Mouse (Mus musculus) liver, postnatal 0 days (tissue): ENCODE results near the gene Tbc1d32. TPM values are rescaled to one million over a fixed set of nuclear protein-coding genes. Genes with fewer than 3 reads are reported as not detected.

Source experiments
- ATAC-seq: fragments of 200-750 bp; cut with Nextera tagmentation; 2 replicates; pipeline ENCODE4 v1.8.0; 2017; ENCODE audit warnings: mild to moderate bottlenecking, moderate library complexity
- DNase-seq: peaks from one replicate; pipeline ENCODE4 v3.0.0-alpha.2; 2016
- H3K27ac ChIP-seq: fragments of 300-500 bp; sonication (generic); 2 replicates; pipeline ENCODE4 v1.5.1; 2014; ENCODE audit warnings: antibody characterized with exemption, moderate library complexity, mild to moderate bottlenecking, low read depth
- H3K27me3 ChIP-seq: fragments of 300-500 bp; sonication (generic); 2 replicates; pipeline ENCODE4 v1.6.1; 2014; ENCODE audit warnings: low read length, control low read depth, mixed read lengths; ENCODE audit not compliant: insufficient read depth
- H3K36me3 ChIP-seq: fragments of 300-500 bp; sonication (generic); replicated peaks from 2 replicates; pipeline ENCODE4 v1.6.1; 2014; ENCODE audit warnings: mild to moderate bottlenecking, control low read depth, low read length, moderate library complexity, mixed read lengths; ENCODE audit not compliant: insufficient read depth
- H3K4me1 ChIP-seq: fragments of 300-500 bp; sonication (generic); 2 replicates; pipeline ENCODE4 v1.6.1; 2014; ENCODE audit warnings: antibody characterized with exemption, mild to moderate bottlenecking, control low read depth; ENCODE audit not compliant: insufficient read depth
- H3K4me2 ChIP-seq: fragments of 300-500 bp; sonication (generic); 2 replicates; pipeline ENCODE4 v1.6.1; 2014; ENCODE audit warnings: low read depth, mild to moderate bottlenecking, low read length, moderate library complexity, mixed read lengths
- H3K4me3 ChIP-seq: fragments of 300-500 bp; sonication (generic); 2 replicates; pipeline ENCODE4 v1.5.1; 2014; ENCODE audit warnings: low read depth, low read length
- H3K9ac ChIP-seq: fragments of 300-500 bp; sonication (generic); replicated peaks from 2 replicates; pipeline ENCODE4 v1.6.1; 2014; ENCODE audit warnings: mild to moderate bottlenecking, moderate library complexity
- H3K9me3 ChIP-seq: fragments of 300-500 bp; sonication (generic); 2 replicates; pipeline ENCODE4 v1.6.1; 2016; ENCODE audit warnings: mild to moderate bottlenecking, control low read depth, low read length, mixed read lengths
- CTCF ChIP-seq: sonication (generic); IDR thresholded peaks from 2 replicates; pipeline ENCODE4 v1.5.1; 2016; ENCODE audit warnings: antibody characterized with exemption, low read depth
- EP300 ChIP-seq: IDR thresholded peaks from 2 replicates; pipeline ENCODE4 v1.6.1; 2016; ENCODE audit warnings: antibody characterized with exemption, low read depth, mild to moderate bottlenecking
- WGBS: fragments of 180-500 bp; shearing (Covaris S2); extraction: QIAGEN DNeasy Blood & Tissue Kit; methylation state at CpG from one replicate; pipeline ENCODE4 v1.1.7; 2014; ENCODE audit not compliant: insufficient replicate concordance; 5-methylcytosine and 5-hydroxymethylcytosine counted together
- polyA plus RNA-seq: library from polyadenylated mRNA; unstranded; fragments of >200 nt; fragmentation: Nextera tagmentation; extraction: Ambion mirVana; gene quantifications from 2 replicates; pipeline ENCODE4 v1.2.1, GENCODE M21; 2015

Gene Tbc1d32
- polyA plus RNA-seq, 1 experiment from 2014 or later = 0.41 TPM

GRCm38 (mm10) chr10:56025400-56025799 is 203.1 kb downstream of the Tbc1d32 start:
- no peaks in the 10 kb centered on the region for H3K27me3 ChIP-seq
- DNase-seq = no peak
- no peak overlapping the region for H3K9ac ChIP-seq
- H3K27ac ChIP-seq = no peak overlapping the region
- no peaks in the 10 kb centered on the region for H3K9me3 ChIP-seq
- H3K4me3 ChIP-seq = no peak overlapping the region
- TF ChIP-seq CTCF (no peak), EP300 (no peak)
- no peaks in the 10 kb centered on the region for H3K36me3 ChIP-seq
- ATAC-seq = no peak
- no peaks in the 10 kb centered on the region for H3K4me1 ChIP-seq
- no peak overlapping the region for H3K4me2 ChIP-seq

DNA sequence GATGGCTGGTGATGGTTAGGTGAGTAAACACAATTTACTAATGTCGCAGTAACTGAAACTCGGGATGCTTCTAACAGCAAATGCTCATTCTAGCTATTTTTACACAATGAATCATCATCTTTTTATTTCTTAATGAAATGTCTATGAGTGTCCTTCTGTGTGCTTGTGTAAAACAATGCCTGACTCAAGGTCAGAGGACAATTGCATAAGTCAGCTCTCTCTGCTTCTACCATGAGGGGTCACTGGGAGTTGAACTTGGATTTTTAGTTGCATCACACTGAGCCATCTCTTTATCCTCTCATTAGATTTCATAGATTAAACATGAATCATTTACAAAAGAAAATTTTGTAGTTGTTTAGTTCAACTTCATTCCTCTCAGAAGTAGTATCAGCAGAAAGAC is 203.9 kb downstream of the Tbc1d32 start:
- WGBS = 88% methylated on average over 2 of the region's 2 CpGs

DNA sequence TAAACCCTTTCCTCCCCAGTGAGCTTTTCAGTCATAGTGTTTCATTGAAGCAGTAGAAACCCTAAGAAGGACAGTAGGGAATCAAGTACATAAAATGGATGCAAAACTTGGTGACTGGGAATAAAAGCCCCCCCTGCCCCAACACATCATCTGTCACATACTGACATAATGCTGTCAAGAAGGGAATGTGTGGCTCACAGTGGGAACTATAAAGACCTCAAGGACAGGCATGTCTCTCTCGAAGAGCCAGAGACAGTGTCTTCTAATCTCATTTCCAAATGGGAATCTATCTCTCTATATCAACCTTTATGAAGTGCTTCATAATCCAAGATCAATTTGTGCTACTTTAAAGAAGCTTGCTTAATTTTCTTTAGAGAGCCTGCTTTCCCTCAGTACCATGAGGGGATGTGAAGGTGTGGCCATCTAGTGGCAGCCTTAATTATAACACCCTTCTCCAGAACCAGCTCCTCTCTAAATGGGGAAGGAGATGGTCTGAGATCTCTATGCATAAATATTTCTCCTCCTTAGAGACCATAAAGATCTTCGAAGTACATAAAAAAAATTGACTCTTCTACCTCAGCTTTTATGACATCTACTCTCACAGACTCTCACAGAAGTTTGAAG is 248.5 kb downstream of the Tbc1d32 start:
- H3K36me3 ChIP-seq = no peaks in the 10 kb centered on the region
- H3K4me3 ChIP-seq = no peak overlapping the region
- TF ChIP-seq CTCF (peak; percentile 77), EP300 (no peak)
- ATAC-seq (no peak), DNase-seq (peak; percentile 14)
- no peak overlapping the region for H3K27ac ChIP-seq
- no peaks in the 10 kb centered on the region for H3K27me3 ChIP-seq
- H3K4me1 ChIP-seq = no peaks in the 10 kb centered on the region
- no peak overlapping the region for H3K9ac ChIP-seq
- H3K9me3 ChIP-seq = no peaks in the 10 kb centered on the region
- WGBS = 25% methylated on average over 2 of the region's 2 CpGs
- H3K4me2 ChIP-seq = no peak overlapping the region

More for the DNA sequence above, 203.9 kb downstream of the Tbc1d32 start:
- H3K9ac ChIP-seq = no peak overlapping the region
- H3K27ac ChIP-seq = no peak overlapping the region
- H3K4me2 ChIP-seq = no peak overlapping the region
- TF ChIP-seq CTCF (no peak), EP300 (no peak)
- no peaks in the 10 kb centered on the region for H3K27me3 ChIP-seq
- H3K9me3 ChIP-seq = no peaks in the 10 kb centered on the region
- no peak overlapping the region for H3K4me3 ChIP-seq
- no peak for DNase-seq
- H3K4me1 ChIP-seq = no peaks in the 10 kb centered on the region
- no peak for ATAC-seq
- no peaks in the 10 kb centered on the region for H3K36me3 ChIP-seq

- WGBS = 65% methylated on average over 7 of the region's 7 CpGs
- Histone ChIP-seq H3K27me3 (no peaks in the 10 kb centered on the region), H3K4me2 (no peak overlapping the region), H3K4me1 (no peaks in the 10 kb centered on the region), H3K9me3 (no peaks in the 10 kb centered on the region), H3K4me3 (no peak overlapping the region), H3K9ac (no peak overlapping the region), H3K27ac (no peak overlapping the region), H3K36me3 (no peaks in the 10 kb centered on the region)
- TF ChIP-seq EP300 (no peak), CTCF (no peak)
- ATAC-seq = no peak
- DNase-seq = no peak
Measured at GRCm38 (mm10) chr10:55978001-55978400, 250.5 kb downstream of the Tbc1d32 start.

Other genes with a start within 250 kb of the Tbc1d32 start
- 0.80 and 0.96 TPM in 2 replicates for gene Msl3l2, start 121.8 kb downstream of the Tbc1d32 start, polyA plus RNA-seq
- 4.1 and 4.6 TPM in 2 replicates for gene Gja1, start 148.6 kb upstream of the Tbc1d32 start, polyA plus RNA-seq